Mouse (Mus musculus) ES-E14 (cell line): ENCODE measurements around the gene Pdlim7.

ENCODE experiments used
- HCFC1 ChIP-seq: IDR thresholded peaks from 2 replicates; pipeline ENCODE4 v1.6.1; 2012; ENCODE audit warnings: low read length, inconsistent platforms, borderline replicate concordance; ENCODE audit not compliant: insufficient read depth
- MAFK ChIP-seq: IDR thresholded peaks from 2 replicates; pipeline ENCODE4 v1.6.1; 2014; ENCODE audit warnings: mild to moderate bottlenecking, low read depth, low read length, inconsistent platforms; ENCODE audit not compliant: insufficient read depth
- ZC3H11A ChIP-seq: IDR thresholded peaks from 2 replicates; pipeline ENCODE4 v1.6.1; 2012; ENCODE audit warnings: low read depth, mild to moderate bottlenecking, inconsistent platforms, low read length, borderline replicate concordance
- ZNF384 ChIP-seq: IDR thresholded peaks from 2 replicates; pipeline ENCODE4 v1.6.1; 2012; ENCODE audit warnings: low read depth, low read length, inconsistent platforms

GRCm38 (mm10) chr13:55495702-55496101 is 17.8 kb downstream of the Pdlim7 start:
- TF ChIP-seq ZNF384 (no peak), ZC3H11A (no peak), HCFC1 (no peak), MAFK (no peak)
